Mouse (Mus musculus): Measurements from ENCODE around the gene Gpr37l1. TPM values are rescaled to one million over a fixed set of nuclear protein-coding genes. Genes with fewer than 3 reads are reported as not detected.

Gpr37l1 gene
- polyA plus RNA-seq, 1 experiment from 2014 or later: 0.68 TPM

DNA sequence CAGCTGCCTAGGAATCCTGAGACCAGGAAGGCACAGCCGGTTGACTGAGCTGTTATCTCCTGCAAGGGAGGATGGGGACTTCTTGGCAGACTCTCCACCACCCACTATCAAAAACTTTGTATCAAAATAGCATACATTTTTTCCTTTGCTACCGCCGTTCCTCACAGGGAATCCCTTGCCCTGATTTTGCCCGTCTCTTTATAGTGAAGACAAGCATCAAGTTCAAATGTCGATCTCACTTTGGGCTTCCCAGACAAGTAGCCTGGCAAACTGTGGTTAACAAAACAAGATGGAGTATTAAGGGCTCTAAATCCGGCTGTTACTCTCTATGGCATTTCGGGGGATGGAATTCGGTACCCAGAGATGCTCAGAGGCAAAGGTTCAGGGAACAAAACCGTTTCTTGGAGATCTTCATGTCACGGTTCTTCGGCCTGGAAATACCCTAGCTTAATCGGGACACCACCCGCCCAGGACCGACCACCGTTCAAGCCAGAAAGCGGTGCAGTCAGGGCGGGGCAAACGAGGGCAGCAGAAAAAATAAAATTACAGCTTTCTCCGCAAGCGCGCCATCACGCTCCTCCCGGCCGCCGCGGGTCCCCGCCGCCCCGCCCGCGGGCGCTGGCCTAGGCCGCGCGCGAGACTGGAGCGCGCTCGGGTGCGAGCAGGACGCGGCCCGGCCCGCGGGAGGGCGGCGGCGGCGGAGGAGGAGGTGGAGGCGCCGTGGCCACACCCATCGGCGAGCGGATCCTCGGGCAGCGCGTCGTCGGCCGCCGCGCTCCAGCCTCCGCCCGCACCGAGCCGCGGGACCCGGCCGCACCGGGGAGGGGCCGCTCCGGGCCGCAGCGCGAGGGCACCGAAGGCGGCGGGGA is 21.2 kb downstream of the Gpr37l1 start, which contains the start of gene Arl8a:
TSS of gene Arl8a (plus strand) at position 748 of the 869 bp plus-strand sequence.
- Histone ChIP-seq H3K9me3 (ENCODE audit: control insufficient read depth, low read length) (no peaks in the 10 kb centered on the region), H3K36me3 (replicated peaks; ENCODE audit: control insufficient read depth, insufficient read depth) (peaks cover 8% of the 10 kb centered on the region; the same call in 1 of the 2 replicates), H3K27me3 (ENCODE audit: control insufficient read depth, insufficient read depth, low read length) (no peaks in the 10 kb centered on the region), H3K9ac (peak within 1 kb of the TSS; percentile 99), H3K4me1 (replicated peaks; ENCODE audit: control insufficient read depth, insufficient read depth, low read length) (peaks cover 35% of the 10 kb centered on the region), H3K4me3 (replicated peaks; ENCODE audit: low read length) (peak within 1 kb of the TSS; percentile 93), H3K4me2 (replicated peaks) (peak within 1 kb of the TSS; percentile 73), H3K27ac (peak within 1 kb of the TSS; percentile 98)
- ATAC-seq (ENCODE audit: low FRiP score): peak; percentile 78
- under 1% methylated on average over 55 of the region's 78 CpGs for WGBS
- peak; percentile 88 for DNase-seq (ENCODE audit: low spot score)

DNA sequence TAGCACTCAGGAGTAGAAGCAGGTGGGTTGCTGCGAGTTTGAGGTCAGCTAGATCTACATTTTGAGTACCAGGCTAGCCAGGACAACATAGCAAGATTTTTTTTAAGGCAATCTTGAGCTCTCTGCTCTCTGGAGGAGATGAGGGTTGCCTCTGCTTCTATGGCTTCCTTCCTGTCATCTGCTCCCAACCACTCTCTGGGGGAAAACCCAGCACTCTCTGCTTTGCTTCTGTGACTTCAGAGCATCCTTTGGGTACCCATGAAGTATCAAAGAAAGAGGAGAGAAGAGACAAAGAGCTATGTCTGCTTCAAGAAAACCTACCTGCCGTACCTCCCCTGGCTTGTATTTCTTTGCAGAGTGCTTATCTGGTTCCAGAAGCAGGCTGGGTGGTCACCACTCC is 23.5 kb downstream of the Gpr37l1 start:
- DNase-seq (ENCODE audit: low spot score) (no peak), ATAC-seq (ENCODE audit: low FRiP score) (no peak)
- Histone ChIP-seq H3K27ac (no peak overlapping the region), H3K36me3 (replicated peaks; ENCODE audit: control insufficient read depth, insufficient read depth) (no peaks in the 10 kb centered on the region), H3K27me3 (ENCODE audit: control insufficient read depth, insufficient read depth, low read length) (no peaks in the 10 kb centered on the region), H3K9me3 (ENCODE audit: control insufficient read depth, low read length) (no peaks in the 10 kb centered on the region), H3K4me1 (replicated peaks; ENCODE audit: control insufficient read depth, insufficient read depth, low read length) (peaks cover 18% of the 10 kb centered on the region), H3K9ac (no peak overlapping the region), H3K4me3 (replicated peaks; ENCODE audit: low read length) (no peak overlapping the region), H3K4me2 (replicated peaks) (no peak overlapping the region)
- WGBS: 79% methylated on average over 2 of the region's 2 CpGs

GRCm38 (mm10) chr1:135142452-135142851 is 25.0 kb downstream of the Gpr37l1 start:
- Histone ChIP-seq H3K4me1 (replicated peaks; ENCODE audit: control insufficient read depth, insufficient read depth, low read length) (peaks cover 8% of the 10 kb centered on the region), H3K27ac (no peak overlapping the region), H3K9ac (no peak overlapping the region), H3K4me3 (replicated peaks; ENCODE audit: low read length) (no peak overlapping the region), H3K9me3 (ENCODE audit: control insufficient read depth, low read length) (no peaks in the 10 kb centered on the region), H3K36me3 (replicated peaks; ENCODE audit: control insufficient read depth, insufficient read depth) (no peaks in the 10 kb centered on the region), H3K27me3 (ENCODE audit: control insufficient read depth, insufficient read depth, low read length) (no peaks in the 10 kb centered on the region), H3K4me2 (replicated peaks) (no peak overlapping the region)
- no peak for DNase-seq (ENCODE audit: low spot score)
- 77% methylated on average over 2 of the region's 2 CpGs for WGBS
- no peak for ATAC-seq (ENCODE audit: low FRiP score)

GRCm38 (mm10) chr1:135139906-135140305 is 27.6 kb downstream of the Gpr37l1 start:
- ATAC-seq (ENCODE audit: low FRiP score) (no peak), DNase-seq (ENCODE audit: low spot score) (no peak)
- WGBS: 75% methylated on average over 2 of the region's 2 CpGs
- no peak overlapping the region for H3K4me3 ChIP-seq (replicated peaks; ENCODE audit: low read length)
- H3K27ac ChIP-seq: no peak overlapping the region
- no peaks in the 10 kb centered on the region for H3K4me1 ChIP-seq (replicated peaks; ENCODE audit: control insufficient read depth, insufficient read depth, low read length)
- H3K27me3 ChIP-seq (ENCODE audit: control insufficient read depth, insufficient read depth, low read length): no peaks in the 10 kb centered on the region
- no peak overlapping the region for H3K4me2 ChIP-seq (replicated peaks)
- H3K9me3 ChIP-seq (ENCODE audit: control insufficient read depth, low read length): no peaks in the 10 kb centered on the region
- H3K9ac ChIP-seq: no peak overlapping the region
- no peaks in the 10 kb centered on the region for H3K36me3 ChIP-seq (replicated peaks; ENCODE audit: control insufficient read depth, insufficient read depth)

DNA sequence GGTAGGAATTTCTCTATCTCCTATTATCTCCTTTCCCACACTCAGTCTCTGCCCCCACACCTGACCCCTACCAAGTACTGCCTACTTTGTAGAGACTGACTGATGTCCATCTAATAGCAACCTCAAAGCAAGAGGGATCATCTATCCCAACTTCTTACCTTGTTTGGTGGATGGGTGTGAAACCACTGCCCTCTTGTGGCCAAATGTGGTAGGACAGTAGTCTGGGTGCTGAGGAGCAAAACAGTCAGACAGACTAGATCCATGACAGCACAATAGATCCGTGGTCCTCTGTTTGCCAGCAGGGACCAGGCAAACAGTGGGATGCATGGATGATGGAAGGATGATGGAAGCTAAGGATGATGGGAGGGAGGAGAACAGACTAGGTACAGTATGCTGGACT is 31.0 kb downstream of the Gpr37l1 start:
- no peaks in the 10 kb centered on the region for H3K36me3 ChIP-seq (replicated peaks; ENCODE audit: control insufficient read depth, insufficient read depth)
- no peak overlapping the region for H3K4me2 ChIP-seq (replicated peaks)
- H3K4me3 ChIP-seq (replicated peaks; ENCODE audit: low read length): no peak overlapping the region
- H3K9ac ChIP-seq: no peak overlapping the region
- 3% methylated on average over 1 of the region's 1 CpGs for WGBS
- H3K4me1 ChIP-seq (replicated peaks; ENCODE audit: control insufficient read depth, insufficient read depth, low read length): no peaks in the 10 kb centered on the region
- H3K27me3 ChIP-seq (ENCODE audit: control insufficient read depth, insufficient read depth, low read length): no peaks in the 10 kb centered on the region
- ATAC-seq (ENCODE audit: low FRiP score) (0 out of 2 replicates have a peak, but pooled peaks have one; percentile 52), DNase-seq (ENCODE audit: low spot score) (peak; percentile 92)
- no peak overlapping the region for H3K27ac ChIP-seq
- no peaks in the 10 kb centered on the region for H3K9me3 ChIP-seq (ENCODE audit: control insufficient read depth, low read length)

- H3K4me3 ChIP-seq (replicated peaks; ENCODE audit: low read length): no peak overlapping the region
- H3K4me1 ChIP-seq (replicated peaks; ENCODE audit: control insufficient read depth, insufficient read depth, low read length): no peaks in the 10 kb centered on the region
- H3K9me3 ChIP-seq (ENCODE audit: control insufficient read depth, low read length): no peaks in the 10 kb centered on the region
- no peak overlapping the region for H3K9ac ChIP-seq
- no peaks in the 10 kb centered on the region for H3K36me3 ChIP-seq (replicated peaks; ENCODE audit: control insufficient read depth, insufficient read depth)
- H3K4me2 ChIP-seq (replicated peaks): no peak overlapping the region
- no peaks in the 10 kb centered on the region for H3K27me3 ChIP-seq (ENCODE audit: control insufficient read depth, insufficient read depth, low read length)
- no peak overlapping the region for H3K27ac ChIP-seq
- DNase-seq (ENCODE audit: low spot score) (no peak), ATAC-seq (ENCODE audit: low FRiP score) (no peak)
- 89% methylated on average over 8 of the region's 8 CpGs for WGBS
Measured at GRCm38 (mm10) chr1:135135111-135135787, 32.2 kb downstream of the Gpr37l1 start.

DNA sequence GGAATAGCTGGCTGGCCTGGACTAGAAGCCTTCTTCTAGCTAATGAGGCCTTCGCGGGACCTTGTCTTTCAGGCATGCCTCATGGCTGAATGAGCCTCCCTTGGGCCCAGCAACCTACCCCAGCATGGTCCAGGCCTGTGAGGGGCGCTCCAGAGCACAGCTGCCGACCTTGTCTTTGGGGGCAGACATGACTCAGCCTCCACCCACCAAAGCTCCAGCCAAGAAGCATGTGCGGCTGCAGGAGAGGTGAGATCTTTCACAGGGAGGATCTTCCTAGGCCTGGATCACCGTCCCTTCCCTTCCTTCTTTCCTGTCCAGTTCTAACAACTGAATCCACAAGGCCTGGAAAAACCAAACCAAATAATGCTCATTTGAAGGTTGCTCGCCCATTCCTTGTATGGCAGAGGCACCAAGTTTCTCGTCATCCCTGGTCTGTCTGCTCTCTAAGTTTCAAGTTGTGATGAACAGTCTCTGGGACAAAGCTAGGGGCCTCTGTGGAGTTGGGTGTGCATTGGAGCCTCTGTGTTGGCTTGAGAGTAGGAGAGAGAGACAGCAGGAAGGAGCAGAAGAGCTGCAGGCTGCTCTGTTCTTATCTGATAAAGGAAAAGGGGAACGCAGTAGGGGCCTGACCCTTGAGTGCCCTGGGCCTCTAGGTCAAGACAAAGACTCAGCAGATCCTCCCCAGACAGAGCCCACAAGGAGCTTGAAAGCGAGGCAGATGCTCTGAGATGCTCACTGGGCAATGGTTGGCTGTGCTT is 33.6 kb downstream of the Gpr37l1 start:
- Histone ChIP-seq H3K4me2 (replicated peaks) (no peak overlapping the region), H3K4me1 (replicated peaks; ENCODE audit: control insufficient read depth, insufficient read depth, low read length) (no peaks in the 10 kb centered on the region), H3K9ac (no peak overlapping the region), H3K36me3 (replicated peaks; ENCODE audit: control insufficient read depth, insufficient read depth) (no peaks in the 10 kb centered on the region), H3K9me3 (ENCODE audit: control insufficient read depth, low read length) (no peaks in the 10 kb centered on the region), H3K4me3 (replicated peaks; ENCODE audit: low read length) (no peak overlapping the region), H3K27me3 (ENCODE audit: control insufficient read depth, insufficient read depth, low read length) (no peaks in the 10 kb centered on the region), H3K27ac (no peak overlapping the region)
- no peak for DNase-seq (ENCODE audit: low spot score)
- 82% methylated on average over 10 of the region's 10 CpGs for WGBS
- ATAC-seq (ENCODE audit: low FRiP score): no peak

GRCm38 (mm10) chr1:135132893-135133369 is 34.5 kb downstream of the Gpr37l1 start:
- Histone ChIP-seq H3K9ac (no peak overlapping the region), H3K4me3 (replicated peaks; ENCODE audit: low read length) (no peak overlapping the region), H3K36me3 (replicated peaks; ENCODE audit: control insufficient read depth, insufficient read depth) (no peaks in the 10 kb centered on the region), H3K4me1 (replicated peaks; ENCODE audit: control insufficient read depth, insufficient read depth, low read length) (no peaks in the 10 kb centered on the region), H3K9me3 (ENCODE audit: control insufficient read depth, low read length) (no peaks in the 10 kb centered on the region), H3K27me3 (ENCODE audit: control insufficient read depth, insufficient read depth, low read length) (no peaks in the 10 kb centered on the region), H3K4me2 (replicated peaks) (no peak overlapping the region), H3K27ac (no peak overlapping the region)
- ATAC-seq (ENCODE audit: low FRiP score): no peak
- no peak for DNase-seq (ENCODE audit: low spot score)
- 90% methylated on average over 9 of the region's 9 CpGs for WGBS

GRCm38 (mm10) chr1:135132473-135132872 is 35.0 kb downstream of the Gpr37l1 start, which contains the start of gene Ptpn7:
Ptpn7 (plus strand) TSS chr1:135132700.
- Histone ChIP-seq H3K4me3 (replicated peaks; ENCODE audit: low read length) (no peak within 1 kb of the TSS), H3K4me2 (replicated peaks) (no peak within 1 kb of the TSS), H3K27ac (no peak within 1 kb of the TSS), H3K4me1 (replicated peaks; ENCODE audit: control insufficient read depth, insufficient read depth, low read length) (no peaks in the 10 kb centered on the region), H3K9me3 (ENCODE audit: control insufficient read depth, low read length) (no peaks in the 10 kb centered on the region), H3K27me3 (ENCODE audit: control insufficient read depth, insufficient read depth, low read length) (no peaks in the 10 kb centered on the region), H3K9ac (no peak within 1 kb of the TSS), H3K36me3 (replicated peaks; ENCODE audit: control insufficient read depth, insufficient read depth) (no peaks in the 10 kb centered on the region)
- ATAC-seq (ENCODE audit: low FRiP score) (no peak), DNase-seq (ENCODE audit: low spot score) (no peak)
- 34% methylated on average over 10 of the region's 10 CpGs for WGBS
